ENCODE assay signal across 11 mouse cellular contexts in genomic region chr14:101304487-101305032, GRCm38 (mm10).
DNase-seq lines count a peak whose midpoint lies in the region; ATAC-seq and TF ChIP-seq lines count a peak whose summit lies in the region.
"Had no signal": no experiment of that assay in that cellular context is flagged by ENCODE, and none has a peak within 500 bp of the region (broad histone marks: within the 10 kb centered on the region; RNA-seq: fewer than 3 reads in every experiment).

No protein-coding gene starts in this region.

- no peak for TF ChIP-seq CTCF in hindbrain, postnatal 0 days (IDR thresholded peaks at IDR 0.05; ENCODE audit: low read depth)
- TF ChIP-seq CTCF in midbrain, postnatal 0 days (IDR thresholded peaks at IDR 0.05) = no peak

- 50% methylated on average over 4 of the region's 4 CpGs for WGBS in hindbrain, postnatal 0 days
- 84% methylated on average over 4 of the region's 4 CpGs for WGBS in hindbrain, embryonic 10.5 days
- WGBS in midbrain, postnatal 0 days = 80% methylated on average over 4 of the region's 4 CpGs
- 87% methylated on average over 4 of the region's 4 CpGs for WGBS in midbrain, embryonic 10.5 days
- 51% methylated on average over 4 of the region's 4 CpGs for WGBS in embryonic facial prominence, embryonic 12.5 days

- H3K4me3 ChIP-seq in hindbrain, postnatal 0 days (ENCODE audit: low read length) = no peak overlapping the region
- H3K4me3 ChIP-seq in hindbrain, embryonic 10.5 days = no peak overlapping the region
- H3K4me3 ChIP-seq in midbrain, postnatal 0 days (ENCODE audit: low read depth, low read length) = no peak overlapping the region
- H3K4me3 ChIP-seq in midbrain, embryonic 10.5 days = no peak overlapping the region
- H3K4me3 ChIP-seq in embryonic facial prominence, embryonic 12.5 days = no peak overlapping the region
- H3K4me3 ChIP-seq: limb, embryonic 13.5 days; neural tube, embryonic 13.5 days had no signal

- no peaks in the 10 kb centered on the region for H3K9me3 ChIP-seq in hindbrain, postnatal 0 days (ENCODE audit: low read length)
- H3K9me3 ChIP-seq in hindbrain, embryonic 10.5 days = no peaks in the 10 kb centered on the region
- no peaks in the 10 kb centered on the region for H3K9me3 ChIP-seq in midbrain, postnatal 0 days (ENCODE audit: low read length)
- no peaks in the 10 kb centered on the region for H3K9me3 ChIP-seq in midbrain, embryonic 10.5 days (replicated peaks)
- H3K9me3 ChIP-seq in embryonic facial prominence, embryonic 12.5 days = no peaks in the 10 kb centered on the region
- H3K9me3 ChIP-seq: limb, embryonic 13.5 days; neural tube, embryonic 13.5 days had no signal

- H3K36me3 ChIP-seq in hindbrain, postnatal 0 days (ENCODE audit: insufficient read depth, low read length) = no peaks in the 10 kb centered on the region
- H3K36me3 ChIP-seq in hindbrain, embryonic 10.5 days = no peaks in the 10 kb centered on the region
- H3K36me3 ChIP-seq in midbrain, postnatal 0 days (ENCODE audit: insufficient read depth, low read length) = no peaks in the 10 kb centered on the region
- no peaks in the 10 kb centered on the region for H3K36me3 ChIP-seq in midbrain, embryonic 10.5 days
- no peaks in the 10 kb centered on the region for H3K36me3 ChIP-seq in embryonic facial prominence, embryonic 12.5 days
- H3K36me3 ChIP-seq: limb, embryonic 13.5 days; neural tube, embryonic 13.5 days had no signal

- H3K4me1 ChIP-seq in hindbrain, postnatal 0 days (ENCODE audit: insufficient read depth, low read length) = no peaks in the 10 kb centered on the region
- H3K4me1 ChIP-seq in hindbrain, embryonic 10.5 days (replicated peaks) = no peaks in the 10 kb centered on the region
- H3K4me1 ChIP-seq in midbrain, postnatal 0 days (ENCODE audit: insufficient read depth, low read length) = no peaks in the 10 kb centered on the region
- H3K4me1 ChIP-seq in midbrain, embryonic 10.5 days = no peaks in the 10 kb centered on the region
- H3K4me1 ChIP-seq in embryonic facial prominence, embryonic 12.5 days = no peaks in the 10 kb centered on the region

- no peak for ATAC-seq in hindbrain, postnatal 0 days
- no peak for ATAC-seq in midbrain, postnatal 0 days (ENCODE audit: low FRiP score)
- ATAC-seq in embryonic facial prominence, embryonic 12.5 days (ENCODE audit: insufficient number of reproducible peaks, insufficient read depth, low FRiP score, low TSS enrichment) = no peak
- no peak for ATAC-seq in erythroid progenitor cell, adult 5-6 weeks (replicated peaks; ENCODE audit: low FRiP score, poor library complexity, severe bottlenecking)

- H3K27me3 ChIP-seq in hindbrain, postnatal 0 days (ENCODE audit: insufficient read depth, low read length) = no peaks in the 10 kb centered on the region
- H3K27me3 ChIP-seq in hindbrain, embryonic 10.5 days (ENCODE audit: insufficient read depth, poor library complexity, severe bottlenecking) = no peaks in the 10 kb centered on the region
- no peaks in the 10 kb centered on the region for H3K27me3 ChIP-seq in midbrain, postnatal 0 days (ENCODE audit: insufficient read depth, low read length)
- no peaks in the 10 kb centered on the region for H3K27me3 ChIP-seq in midbrain, embryonic 10.5 days (ENCODE audit: low read depth, poor library complexity, severe bottlenecking)
- H3K27me3 ChIP-seq in embryonic facial prominence, embryonic 12.5 days = no peaks in the 10 kb centered on the region
- H3K27me3 ChIP-seq: limb, embryonic 13.5 days; neural tube, embryonic 13.5 days had no signal

- peak; percentile 37 for DNase-seq in hindbrain, postnatal 0 days (ENCODE audit: low spot score)
- DNase-seq in hindbrain, embryonic 10.5 days (ENCODE audit: low spot score) = no peak
- DNase-seq in midbrain, postnatal 0 days (ENCODE audit: low spot score) = peak; percentile 36
- DNase-seq in midbrain, embryonic 10.5 days (ENCODE audit: low spot score) = no peak
- peak; percentile 11 for DNase-seq in lung, postnatal 14 days
- no peak for DNase-seq in layer of hippocampus, adult 11-12 months (ENCODE audit: low spot score)
- DNase-seq: cerebellum, adult 2 months had no signal

- H3K9ac ChIP-seq in hindbrain, postnatal 0 days (replicated peaks; ENCODE audit: low read length) = no peak overlapping the region
- no peak overlapping the region for H3K9ac ChIP-seq in midbrain, postnatal 0 days (replicated peaks; ENCODE audit: low read length, poor library complexity, severe bottlenecking)
- H3K9ac ChIP-seq in embryonic facial prominence, embryonic 12.5 days = no peak overlapping the region
- H3K9ac ChIP-seq: limb, embryonic 13.5 days; neural tube, embryonic 13.5 days had no signal

- no peak overlapping the region for H3K27ac ChIP-seq in hindbrain, postnatal 0 days
- no peak overlapping the region for H3K27ac ChIP-seq in hindbrain, embryonic 10.5 days
- H3K27ac ChIP-seq in midbrain, postnatal 0 days (ENCODE audit: low read depth, low read length) = no peak overlapping the region
- H3K27ac ChIP-seq in midbrain, embryonic 10.5 days (replicated peaks) = no peak overlapping the region
- 0 out of 2 replicates have a peak overlapping the region, but pooled peaks have one; percentile 11 for H3K27ac ChIP-seq in embryonic facial prominence, embryonic 12.5 days
- H3K27ac ChIP-seq: limb, embryonic 13.5 days; neural tube, embryonic 13.5 days had no signal

- H3K4me2 ChIP-seq in hindbrain, postnatal 0 days (ENCODE audit: low read depth, low read length) = no peak overlapping the region
- H3K4me2 ChIP-seq in midbrain, postnatal 0 days (ENCODE audit: low read depth, low read length, poor library complexity, severe bottlenecking) = no peak overlapping the region
- H3K4me2 ChIP-seq in embryonic facial prominence, embryonic 12.5 days (replicated peaks) = no peak overlapping the region
- H3K4me2 ChIP-seq: limb, embryonic 13.5 days; neural tube, embryonic 13.5 days had no signal

Comparison
In these comparisons a context has a peak if more than half of its experiments do, and no peak if none do; other contexts are left out.
1. DNase-seq: peak in hindbrain, postnatal 0 days (single experiment), midbrain, postnatal 0 days (single experiment) and lung, postnatal 14 days (single experiment); none in hindbrain, embryonic 10.5 days (single experiment), midbrain, embryonic 10.5 days (single experiment) and layer of hippocampus, adult 11-12 months (single experiment).